Mouse (Mus musculus): ENCODE measurements around the gene Btn1a1.

DNA sequence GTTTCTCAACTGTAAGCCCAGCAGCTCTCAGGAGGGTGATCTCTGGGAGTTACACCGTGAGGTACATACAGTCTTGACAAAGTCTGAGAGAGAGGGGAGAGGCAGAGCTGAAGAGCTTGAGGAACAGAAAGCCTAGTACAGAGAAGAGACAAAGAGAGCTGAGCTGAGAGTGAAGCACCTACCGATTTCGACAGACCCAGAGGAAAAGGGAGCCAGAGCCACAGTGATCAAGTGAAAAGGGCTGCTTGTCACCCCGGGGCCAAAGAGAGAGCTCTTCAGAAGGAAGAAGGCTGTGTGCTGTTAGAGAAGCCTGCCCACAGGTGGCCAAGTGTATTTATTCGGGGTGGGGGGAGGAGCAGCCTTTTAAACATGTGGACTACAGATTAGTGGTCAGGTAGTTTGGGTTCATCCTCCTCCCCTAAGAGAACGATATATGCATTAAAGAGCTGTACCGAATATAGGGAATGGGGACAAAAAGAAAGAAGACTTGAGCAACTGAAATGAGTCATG is at the start of gene Btn1a1:
- no peak for TF ChIP-seq CTCF (IDR thresholded peaks at IDR 0.05)
- TF ChIP-seq EP300 (IDR thresholded peaks at IDR 0.05) = no peak

Measured in lung, postnatal 0 days (tissue).